Mouse (Mus musculus): ENCODE data around the gene Axl.

The Axl gene

GRCm38 (mm10) chr7:25710519-25711130 is 77.9 kb downstream of the Axl start:
- DNase-seq (ENCODE audit: low spot score in 2 of 2) = no peak

- DNase-seq (ENCODE audit: low spot score in 2 of 2) = no peak
Measured at GRCm38 (mm10) chr7:25709961-25710360, 78.5 kb downstream of the Axl start.

GRCm38 (mm10) chr7:25707581-25708292 is 80.8 kb downstream of the Axl start:
- DNase-seq (ENCODE audit: low spot score in 2 of 2) = no peak
